Mouse (Mus musculus) MEL-GATA-1-ER (cell line): ENCODE measurements around the gene Crybb1.

Experiments
- DNase-seq: peaks from one replicate; pipeline ENCODE4 v3.0.0-alpha.2; 2012; ENCODE audit warnings: low read depth; ENCODE audit errors: extremely low read depth

Gene Crybb1

DNA sequence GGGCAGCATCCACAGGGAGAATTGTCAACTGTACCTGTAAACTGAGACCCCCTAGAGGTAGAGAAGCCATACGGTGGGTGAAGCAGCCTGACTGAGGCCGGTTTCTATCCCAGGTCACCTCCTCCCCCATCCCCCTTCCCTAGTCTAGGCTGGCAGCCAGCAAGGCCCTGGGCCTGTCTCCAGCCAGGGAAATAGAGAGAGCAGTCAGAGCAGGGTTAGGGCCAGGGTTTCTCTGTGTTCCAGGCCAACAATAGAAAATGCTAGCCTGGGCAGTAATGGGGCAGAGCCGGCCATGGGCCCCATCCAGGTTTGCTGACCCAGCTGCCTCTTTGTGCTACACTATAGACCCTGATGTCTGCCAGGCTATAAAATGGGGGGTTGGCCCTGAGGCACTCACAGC is at the start of gene Crybb1:
Gene Crybb1, plus strand, starts transcription at position 390 of the 400 bp plus-strand sequence.
- no peak for DNase-seq

DNA sequence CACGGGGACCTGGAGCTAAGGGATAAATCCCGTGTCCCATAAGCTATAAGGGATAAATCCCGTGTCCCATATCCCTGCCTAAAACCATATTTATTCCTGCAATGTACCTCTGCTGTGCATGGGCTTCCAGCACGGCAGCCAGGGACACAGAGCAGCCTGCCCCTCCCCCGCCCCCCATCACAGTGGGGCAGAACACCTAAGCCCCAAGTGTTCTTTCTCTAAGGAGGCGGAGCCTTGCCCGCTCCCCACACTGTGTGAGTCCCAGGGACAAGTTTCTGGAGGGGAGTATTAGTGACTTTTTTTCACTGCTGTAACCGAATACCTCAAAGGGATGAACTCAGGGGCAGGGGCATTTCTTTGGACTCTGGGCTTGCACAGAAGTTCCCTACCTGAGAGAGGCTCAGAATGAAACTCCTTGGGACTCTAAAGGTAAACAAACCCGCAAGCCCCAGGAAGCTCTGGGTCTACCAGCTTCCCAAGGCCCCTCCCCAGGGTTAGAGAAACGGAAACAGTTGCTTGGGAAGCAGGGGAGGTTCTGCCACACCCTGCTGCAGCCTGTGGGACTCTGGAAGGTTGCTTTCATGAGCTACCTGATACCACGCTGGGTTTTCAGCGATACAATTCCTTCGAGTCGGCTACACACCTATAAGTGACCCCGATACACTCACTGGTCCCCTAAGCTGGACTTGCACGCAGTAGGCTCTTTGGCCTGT is 48.9 kb upstream of the Crybb1 start:
- no peak for DNase-seq

DNA sequence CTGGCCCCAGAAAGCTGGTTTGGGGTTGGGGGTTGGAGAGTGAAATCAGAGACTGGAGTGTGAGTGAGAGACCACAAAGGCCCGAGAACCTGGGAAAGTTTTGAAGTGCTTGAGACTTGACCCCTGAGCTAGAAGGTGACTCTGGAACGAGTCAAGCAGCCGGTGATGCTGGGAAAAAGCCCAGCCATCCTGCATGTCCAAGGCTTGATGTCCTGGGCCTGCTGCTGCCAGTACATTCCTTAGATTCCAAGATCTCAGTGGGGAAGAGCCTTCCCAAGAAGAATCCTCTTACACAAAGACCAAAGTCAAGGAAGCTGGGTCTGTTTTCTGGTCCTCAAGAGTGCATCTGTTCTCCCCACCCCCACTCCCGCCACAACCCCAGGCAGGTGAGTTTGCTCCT is 47.3 kb upstream of the Crybb1 start:
- no peak for DNase-seq

DNA sequence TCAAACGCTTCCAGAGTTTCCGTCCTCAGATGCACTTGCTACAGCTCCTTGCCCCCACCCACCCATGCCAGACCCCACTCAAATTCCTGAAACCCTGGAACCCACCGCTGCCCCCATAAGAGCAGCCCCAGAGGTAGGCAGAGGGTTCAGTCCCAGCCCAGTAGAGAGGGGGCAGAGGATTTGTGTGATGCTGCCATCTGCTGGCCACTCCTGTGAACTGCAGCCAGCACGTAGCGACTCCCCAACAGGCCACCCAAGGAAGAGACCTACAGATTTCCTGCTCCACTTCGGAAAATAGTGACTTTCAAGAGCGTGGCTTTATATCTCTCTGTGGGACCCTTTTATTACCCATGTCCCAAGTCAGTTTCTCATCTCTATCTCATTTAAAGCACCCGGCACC is 45.5 kb upstream of the Crybb1 start:
- no peak for DNase-seq

DNA sequence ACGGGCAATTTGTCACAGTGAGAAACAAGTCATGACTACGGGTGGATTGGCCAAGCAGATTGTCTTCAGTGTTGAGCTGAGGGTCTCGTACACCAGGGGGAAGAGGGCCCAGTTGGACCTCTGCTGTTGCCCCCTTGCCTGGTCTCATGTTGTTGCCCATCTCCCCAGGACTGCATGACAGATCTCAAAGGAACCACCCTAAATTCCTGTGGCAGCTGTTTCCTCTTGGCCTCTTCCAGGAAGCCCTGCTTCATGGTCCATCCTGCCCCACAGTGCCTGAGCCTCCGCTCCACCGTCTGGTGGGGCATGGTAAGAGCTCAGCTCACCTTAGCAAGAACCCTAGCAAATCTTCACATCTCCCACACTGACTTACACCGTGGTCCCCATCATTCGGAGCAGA is 43.7 kb upstream of the Crybb1 start:
- DNase-seq = no peak

DNA sequence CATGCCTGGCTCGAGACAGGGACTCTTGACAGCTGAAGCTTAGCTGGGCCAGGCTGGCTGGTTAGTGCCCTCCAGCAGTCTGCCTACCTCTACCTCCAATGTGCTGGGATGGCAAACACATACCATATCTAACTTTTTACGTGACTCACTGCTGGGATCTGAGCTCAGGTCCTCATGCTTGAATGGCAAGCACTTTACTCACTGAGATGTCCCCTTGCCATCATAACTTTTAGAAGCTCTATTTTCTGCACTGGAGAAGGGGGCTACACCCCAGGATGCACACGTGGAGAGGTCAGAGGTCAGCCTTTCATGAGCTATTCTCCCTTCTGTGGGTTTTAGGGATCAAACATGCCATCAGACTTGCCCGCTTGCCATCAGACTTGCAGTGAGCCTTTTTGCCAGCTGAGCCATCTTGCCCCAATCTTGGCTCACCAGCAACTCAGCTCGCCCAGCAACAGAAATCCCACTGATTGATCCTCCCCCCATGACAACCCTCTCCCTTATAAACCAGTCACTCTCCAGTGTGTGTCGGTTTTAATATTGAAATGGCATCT is 42.8 kb upstream of the Crybb1 start:
- DNase-seq = no peak

DNA sequence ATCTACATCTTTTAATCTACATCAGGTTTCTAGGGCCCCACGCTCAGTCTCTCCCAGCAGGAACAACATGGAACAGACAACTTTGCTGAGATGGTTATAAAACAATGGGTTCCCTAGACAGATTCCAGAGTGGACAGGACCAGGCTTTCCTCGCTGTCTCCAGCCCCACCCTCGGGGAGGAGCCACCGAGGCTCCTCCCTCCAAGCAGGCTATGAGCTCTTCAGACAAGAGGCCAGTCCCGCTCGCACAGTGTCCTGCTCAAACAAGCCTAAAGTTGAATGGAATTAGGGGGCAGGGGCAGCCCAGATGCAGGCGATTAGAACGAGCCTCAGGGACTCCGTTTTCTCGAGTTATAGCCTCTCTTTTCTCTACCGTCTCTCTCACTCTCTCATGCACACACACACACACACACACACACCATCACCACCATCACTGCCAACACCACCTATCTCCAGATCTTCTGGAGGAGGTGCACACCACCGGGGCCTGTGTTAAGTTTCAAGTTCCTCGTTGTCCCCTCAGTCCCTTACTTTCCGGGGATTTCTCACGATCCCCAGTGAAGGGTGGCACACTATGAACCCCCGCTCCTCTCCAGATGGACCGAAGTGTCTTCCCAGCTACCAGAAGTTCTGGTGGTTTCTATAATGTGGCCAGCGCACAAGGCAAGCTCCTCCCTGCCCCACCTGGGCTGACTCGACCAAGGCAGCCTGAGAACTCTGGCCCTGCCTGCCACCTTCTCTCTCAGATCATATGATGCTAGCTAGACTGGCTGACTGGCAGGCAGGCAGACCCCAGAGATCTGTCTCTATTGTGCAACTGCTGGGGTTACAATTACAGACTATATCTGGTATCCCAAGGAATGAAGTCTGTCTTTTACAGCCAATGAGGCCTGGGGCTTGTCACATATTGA is 42.0 kb upstream of the Crybb1 start:
- no peak for DNase-seq

DNA sequence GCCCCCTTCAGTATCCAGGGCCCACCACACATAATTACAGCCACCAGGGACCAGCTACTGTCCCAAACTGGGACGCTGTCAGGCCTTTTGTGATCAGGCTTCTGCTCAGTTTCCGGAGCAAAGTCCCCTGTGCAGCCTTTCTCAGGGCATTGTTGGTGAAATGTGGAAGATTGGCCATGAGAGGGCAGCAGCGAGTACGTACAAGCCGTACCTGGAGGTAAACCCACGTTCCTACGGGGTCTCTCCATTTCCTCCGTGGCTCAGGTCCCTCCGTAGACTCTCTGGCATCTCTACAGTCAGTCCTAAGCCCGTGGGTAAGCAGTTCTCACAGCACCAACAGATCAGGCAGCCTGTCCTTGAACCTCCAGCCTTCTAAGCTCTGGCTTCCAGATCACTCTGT is 41.2 kb upstream of the Crybb1 start:
- DNase-seq = peak; percentile 7

DNA sequence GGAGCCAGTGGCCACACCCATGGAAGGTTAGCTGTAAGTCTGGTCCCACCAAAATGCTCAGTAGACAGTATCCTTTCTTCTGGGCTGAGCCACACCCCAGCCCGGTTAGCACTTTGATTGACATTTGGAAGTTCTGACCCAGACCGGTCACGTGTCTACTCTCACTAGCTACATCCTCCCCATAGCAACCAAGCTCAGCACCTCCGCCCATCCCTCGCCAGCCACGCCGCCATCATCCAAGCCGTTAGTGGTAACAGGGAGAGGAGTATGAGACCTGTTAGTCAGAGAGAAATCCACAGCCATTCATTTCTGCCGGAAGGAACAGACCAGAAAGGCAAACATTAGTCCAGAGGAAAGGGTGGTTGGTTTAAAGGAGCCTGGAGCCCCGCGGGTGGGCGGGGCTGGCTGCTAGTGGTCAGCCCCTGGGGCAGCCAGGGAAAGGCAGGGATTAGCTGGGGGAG is 40.3 kb upstream of the Crybb1 start:
- no peak for DNase-seq

DNA sequence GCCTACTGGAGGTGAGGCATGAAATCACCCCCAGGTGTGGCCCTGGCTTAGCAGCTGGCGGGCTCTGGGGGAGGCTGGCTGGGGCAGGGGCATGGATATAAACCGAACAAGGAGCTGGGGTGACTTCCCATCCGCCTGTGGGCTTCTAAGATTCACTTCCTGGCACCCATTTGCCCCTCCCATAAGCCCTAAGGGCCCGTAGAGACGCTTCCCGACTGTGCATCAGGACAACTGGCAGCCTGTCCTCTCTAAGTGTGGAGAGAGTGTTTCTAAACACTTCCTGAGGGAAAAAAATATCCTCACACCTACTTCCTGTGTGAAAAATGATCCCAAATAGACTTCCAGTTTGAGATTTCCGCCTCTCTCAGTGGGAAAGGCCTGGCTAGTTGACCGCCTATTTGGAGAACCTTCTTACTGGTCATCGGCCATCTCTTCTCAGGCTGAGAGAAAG is 39.8 kb upstream of the Crybb1 start:
- DNase-seq = no peak

DNA sequence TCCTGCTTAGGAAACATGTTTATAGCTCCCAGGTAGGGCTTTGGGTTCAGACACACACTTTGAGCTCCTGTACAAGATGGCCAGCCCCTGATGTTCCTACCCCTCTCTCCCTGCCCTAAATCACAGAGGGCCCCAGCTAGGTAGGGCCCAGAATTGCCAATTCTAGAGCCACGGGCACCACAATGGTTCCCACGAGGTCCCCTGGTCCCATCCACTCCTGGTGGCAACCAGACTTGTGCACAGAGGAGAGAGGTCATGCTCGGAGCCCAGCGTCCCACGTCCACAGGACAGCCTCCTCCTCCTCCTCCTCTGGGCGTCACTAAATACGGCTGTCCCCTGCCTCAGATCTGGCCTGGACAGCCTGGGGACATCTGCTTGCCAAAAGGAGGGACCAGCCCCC is 39.3 kb upstream of the Crybb1 start:
- no peak for DNase-seq

DNA sequence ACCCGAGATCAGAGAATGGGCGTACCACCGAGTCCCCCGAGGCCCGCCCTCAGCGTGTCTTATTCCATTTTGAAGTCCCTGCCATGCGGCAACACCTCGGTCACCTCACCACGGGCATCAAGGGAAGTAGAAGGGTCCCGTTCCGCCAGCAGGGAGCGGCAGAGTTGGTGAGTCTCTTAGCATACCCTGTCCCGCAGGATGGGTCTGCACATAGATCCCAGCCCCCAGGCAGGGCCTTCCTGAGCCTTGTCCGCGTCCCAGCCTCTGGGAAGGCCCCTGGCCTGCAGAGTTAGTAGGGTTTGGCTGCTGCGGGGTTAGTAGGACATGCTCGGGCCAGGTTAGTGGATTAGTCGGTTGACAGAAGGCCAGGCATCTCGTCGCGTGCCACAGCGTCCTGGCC is 38.6 kb upstream of the Crybb1 start:
- DNase-seq = no peak

DNA sequence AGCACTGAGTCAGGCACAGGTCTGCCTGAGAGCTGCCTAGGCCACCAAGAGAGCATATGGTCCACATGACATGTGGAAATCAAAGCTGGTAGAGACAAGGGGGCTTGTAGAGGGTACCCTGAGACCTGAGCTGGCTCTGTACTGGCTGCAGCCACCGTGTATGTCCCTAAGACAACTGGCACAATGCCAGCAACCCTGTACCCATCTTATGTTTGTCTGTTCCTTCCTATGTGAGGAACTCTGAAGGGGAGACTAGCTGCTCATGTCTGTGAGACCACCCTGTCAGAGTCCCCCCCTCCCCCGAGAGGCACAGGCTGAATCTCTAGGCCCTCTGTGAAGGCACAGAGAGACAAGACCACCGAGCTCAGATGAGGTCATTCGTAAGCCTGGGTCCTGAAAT is 36.9 kb upstream of the Crybb1 start:
- DNase-seq = no peak

DNA sequence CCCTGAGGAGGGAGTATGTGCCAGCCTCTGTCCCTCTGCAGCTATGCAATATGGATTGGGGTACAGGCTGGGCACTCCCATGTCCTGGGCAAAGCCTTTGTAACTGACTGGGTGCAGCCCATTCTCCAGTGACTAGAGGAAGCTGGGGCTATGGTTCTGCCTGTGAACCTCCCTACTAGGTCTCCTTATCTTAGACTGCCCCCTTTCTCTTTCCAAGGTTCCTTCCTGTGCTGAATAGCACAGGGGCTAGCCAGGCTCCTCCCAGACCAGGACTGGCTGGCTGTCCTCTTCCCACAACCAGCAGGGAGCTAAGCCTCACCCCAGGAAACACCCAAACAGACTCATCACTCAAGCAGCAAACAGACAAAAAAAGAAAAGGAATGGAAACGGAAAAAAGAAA is 36.2 kb upstream of the Crybb1 start:
- DNase-seq = no peak

DNA sequence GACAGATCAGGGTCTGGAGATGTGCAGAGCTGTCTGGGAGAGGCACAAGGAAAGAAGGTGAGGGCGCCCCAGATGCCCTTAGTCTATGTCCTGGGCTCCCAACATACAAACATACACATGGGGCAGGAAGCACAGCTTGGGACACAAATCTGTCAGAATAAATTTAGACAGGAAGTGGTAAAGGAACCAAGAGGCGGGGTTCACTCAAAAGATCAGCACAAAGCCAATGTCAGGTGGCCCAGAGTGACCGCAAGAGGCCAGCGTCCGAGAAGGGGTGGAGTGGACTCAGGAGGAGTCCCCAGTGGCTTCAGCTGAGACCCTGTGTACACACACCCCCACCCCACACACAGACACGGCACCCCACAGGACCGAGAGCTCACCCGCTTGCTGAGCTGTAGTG is 35.4 kb upstream of the Crybb1 start:
- DNase-seq = no peak

DNA sequence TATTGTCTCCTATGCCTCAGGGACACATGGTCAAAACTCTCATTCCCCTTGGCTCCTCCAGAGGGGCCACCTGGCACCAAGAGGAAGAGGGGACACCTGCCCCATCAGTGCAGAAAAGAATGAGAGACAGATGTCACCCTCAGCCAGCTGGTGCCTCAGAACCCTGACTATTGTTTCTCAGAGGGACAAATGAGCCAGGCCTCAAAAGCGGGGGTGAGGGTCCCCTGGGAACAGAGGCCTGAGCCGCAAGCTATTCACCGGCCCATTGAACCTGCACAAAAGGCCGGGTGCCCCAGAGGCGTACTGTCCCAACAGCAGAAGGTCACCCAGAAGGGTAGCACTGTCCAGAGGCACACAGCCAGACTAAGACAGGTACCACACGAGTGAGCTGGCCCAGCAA is 30.0 kb upstream of the Crybb1 start:
- DNase-seq = no peak

DNA sequence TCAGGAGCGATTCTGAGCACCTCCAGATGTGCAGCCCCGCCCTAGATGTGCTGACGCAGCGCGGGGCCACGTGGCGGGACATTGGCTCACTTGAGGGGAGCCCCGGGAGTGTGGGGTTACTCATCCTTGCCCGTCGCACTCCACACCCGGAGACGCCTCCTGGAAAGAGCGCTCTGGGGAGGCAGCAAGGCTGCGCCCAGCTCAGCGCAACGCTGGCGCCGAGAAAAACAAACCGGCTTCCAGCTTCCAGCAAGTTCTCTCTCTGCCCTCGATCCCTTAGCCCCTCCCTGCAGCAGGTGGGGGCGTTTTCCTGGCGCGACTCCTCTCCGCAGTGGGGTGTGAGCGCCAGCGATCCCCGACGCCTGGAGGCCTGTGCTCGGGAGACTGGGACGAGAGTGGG is 28.3 kb upstream of the Crybb1 start:
- DNase-seq = no peak

DNA sequence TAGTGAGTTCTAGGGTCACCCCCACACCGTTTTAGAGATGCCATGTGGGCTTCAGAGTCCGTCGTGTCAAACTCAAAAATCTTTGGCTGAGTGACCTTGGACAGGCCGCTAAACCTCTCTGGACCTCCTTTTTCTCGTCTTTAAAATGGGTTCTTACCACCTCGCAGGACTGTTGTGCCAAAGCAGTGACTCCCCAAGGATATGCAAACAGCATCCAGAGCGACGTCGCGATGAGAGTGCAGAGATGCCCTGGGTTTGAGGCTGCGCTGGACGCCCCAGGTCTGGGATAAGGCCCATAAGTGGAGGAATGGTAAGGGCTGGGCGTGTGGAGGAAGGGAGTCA is 27.7 kb upstream of the Crybb1 start:
- DNase-seq = no peak

DNA sequence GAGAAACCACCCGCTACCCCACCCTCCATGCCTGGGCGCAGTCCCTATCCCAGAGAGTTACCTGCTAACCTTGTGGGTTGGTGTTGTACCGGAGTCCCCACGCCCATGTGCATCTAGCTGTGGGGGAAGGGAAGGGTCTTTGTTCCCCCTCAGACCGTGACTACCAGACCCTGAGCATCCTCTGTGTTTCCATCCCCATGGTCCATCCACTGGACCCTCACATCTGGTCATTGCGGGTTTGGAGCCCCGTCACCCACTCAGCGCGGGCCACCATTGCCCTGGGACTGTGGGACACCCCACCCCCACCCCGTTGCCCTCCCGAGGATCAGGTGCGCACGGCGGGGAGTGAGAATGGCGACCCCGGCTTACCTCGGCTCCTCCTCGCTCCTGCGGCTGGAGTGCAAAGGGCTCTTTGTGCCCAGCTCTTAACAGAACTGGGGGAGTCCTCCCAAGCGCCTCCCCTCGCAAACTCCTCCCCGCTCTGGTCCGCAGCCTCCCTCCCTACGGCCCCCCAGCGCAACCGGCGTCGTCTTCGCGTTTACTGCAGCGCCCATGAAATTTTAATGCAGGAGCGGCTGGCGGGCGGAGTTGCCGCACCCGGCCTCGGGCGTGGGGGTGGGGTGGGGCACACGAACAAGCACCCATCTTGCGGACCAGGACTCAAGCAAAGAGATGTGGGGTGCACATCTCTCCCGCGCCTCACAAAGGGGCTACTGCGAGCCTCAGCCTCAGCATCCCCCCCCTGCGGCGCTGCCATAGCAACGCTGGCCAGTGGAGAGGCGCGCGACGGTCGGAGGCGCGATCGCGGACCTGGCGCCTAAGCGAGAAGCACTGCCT is 27.2 kb upstream of the Crybb1 start:
- no peak for DNase-seq

DNA sequence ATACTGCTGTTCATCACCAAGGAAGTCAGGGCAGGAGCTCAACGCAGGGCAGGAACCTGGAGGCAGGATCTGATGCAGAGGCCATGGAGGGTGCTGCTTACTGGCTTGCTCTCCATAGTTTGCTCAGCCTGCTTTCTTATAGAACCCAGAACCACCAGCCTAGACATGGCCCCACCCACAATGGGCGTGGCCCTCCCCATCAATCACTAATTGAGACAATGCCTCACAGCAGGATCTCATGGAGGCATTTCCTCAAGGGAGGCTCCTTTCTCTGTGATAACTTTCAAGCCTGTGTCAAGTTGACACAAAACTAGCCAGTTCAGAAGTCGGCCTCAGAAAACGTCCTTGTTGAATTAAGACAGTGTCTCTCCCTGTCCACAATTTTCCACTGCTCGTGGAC is 19.8 kb upstream of the Crybb1 start:
- no peak for DNase-seq

DNA sequence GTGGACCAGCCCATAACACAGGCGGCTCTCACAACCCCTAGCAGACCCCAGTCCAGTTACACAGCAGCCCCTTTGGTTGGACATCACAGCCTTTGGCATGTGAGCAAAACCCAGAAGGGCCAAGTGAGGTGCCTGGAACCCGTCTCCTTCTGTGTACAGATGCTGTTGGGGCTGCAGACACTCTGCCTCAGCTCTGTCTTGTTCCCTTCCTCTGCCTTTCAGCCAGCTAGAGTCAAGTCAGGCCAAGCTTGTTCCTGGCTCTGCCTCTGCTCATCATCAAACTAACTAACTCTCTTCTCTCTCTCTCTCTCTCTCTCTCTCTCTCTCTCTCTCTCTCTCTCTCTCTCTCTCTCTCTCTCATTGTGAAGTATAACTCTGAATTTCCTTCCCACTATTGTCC is 19.0 kb upstream of the Crybb1 start:
- DNase-seq = no peak

DNA sequence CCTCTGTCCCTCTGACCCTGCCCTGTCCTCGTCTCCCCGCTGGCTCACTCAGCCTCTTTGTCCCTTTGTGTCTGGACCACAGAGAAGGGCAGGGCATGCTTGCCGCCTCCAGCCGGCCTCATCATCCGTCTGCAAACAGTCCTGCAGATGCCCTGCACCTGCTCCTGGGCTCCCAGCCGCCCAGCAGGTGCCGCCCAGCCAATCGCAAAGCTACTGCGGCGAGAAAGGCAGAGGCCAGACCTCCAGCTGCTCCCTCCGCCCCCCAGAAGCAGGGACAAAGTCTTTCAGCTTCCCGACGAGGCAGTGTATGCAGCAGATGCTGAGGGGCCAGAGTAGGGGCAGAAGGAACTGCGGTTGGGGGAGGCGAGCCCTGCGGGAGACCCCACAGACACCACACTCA is 18.2 kb upstream of the Crybb1 start:
- no peak for DNase-seq
